Mouse (Mus musculus) G1E-ER4 (cell line): ENCODE measurements around the gene Ambra1. TPM values are rescaled to one million over a fixed set of nuclear protein-coding genes. Genes with fewer than 3 reads are reported as not detected.

ENCODE experiments used
- GATA1 ChIP-seq: IDR thresholded peaks from one replicate; pipeline ENCODE4 v1.8.0; 2012; ENCODE audit warnings: low read length, inconsistent platforms
- polyA plus RNA-seq: library from polyadenylated mRNA; stranded (reverse); fragments of >175 nt; gene quantifications from 2 replicates; pipeline ENCODE4 v1.2.3, GENCODE M21; 2012

Gene Ambra1
- polyA plus RNA-seq, 1 experiment, result 25.9 TPM

DNA sequence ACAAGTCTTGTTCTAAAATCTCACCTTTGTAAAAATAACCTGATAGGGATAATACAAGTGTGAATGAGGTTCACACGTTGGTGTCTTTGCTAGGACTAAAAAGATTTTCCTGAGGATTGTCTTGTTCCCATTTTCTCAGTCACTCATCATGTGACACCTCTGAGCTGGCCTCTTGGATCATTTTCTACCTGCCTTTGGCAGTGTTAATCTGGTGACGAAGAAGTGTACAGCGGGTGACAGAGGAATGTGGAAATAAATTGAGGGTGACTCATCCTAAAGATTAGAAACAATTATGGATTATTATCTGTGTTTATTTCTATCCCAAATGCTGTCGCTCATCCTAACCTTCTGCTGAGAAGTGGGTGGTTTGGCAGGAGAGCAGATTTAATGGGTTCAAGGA is 6.6 kb upstream of the Ambra1 start:
- TF ChIP-seq GATA1, result no peak

DNA sequence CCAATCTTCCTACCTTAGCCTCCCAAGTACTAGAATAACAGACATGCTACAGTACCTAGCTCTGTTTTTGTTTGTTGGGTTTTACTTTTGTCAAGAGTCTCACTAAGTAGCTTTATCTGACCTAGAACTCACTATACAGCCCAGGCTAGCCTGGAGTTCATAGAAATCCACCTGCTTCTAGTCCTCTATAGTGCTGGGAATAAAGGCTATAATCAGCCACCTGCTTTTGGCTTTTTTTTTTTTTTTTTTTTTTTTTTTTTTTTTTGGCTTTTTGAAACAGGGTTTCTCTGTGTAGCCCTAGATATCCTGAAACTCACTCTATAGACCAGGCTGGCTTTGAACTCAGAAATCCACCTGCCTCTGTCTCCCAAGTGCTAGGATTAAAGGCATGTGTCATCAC is 6.0 kb upstream of the Ambra1 start:
- no peak for TF ChIP-seq GATA1

DNA sequence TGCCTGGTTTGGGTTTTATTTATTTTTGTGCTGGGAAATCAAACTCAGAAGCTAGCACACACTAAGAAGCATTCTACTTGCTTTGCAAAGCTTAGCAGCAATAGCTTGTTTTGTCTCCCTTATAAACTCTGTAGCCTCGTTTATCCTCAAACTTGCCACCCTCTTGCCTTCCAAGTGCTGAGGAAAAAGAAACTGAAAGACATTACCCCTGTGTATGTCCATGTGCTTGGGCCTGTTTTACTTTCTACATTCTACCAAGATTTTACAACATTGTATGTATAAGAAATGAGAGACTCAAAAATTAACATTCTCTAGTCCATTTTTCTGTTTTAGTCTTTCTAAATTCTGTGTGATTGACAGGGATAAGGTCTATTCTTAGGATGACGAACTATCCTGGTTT is 5.2 kb upstream of the Ambra1 start:
- no peak for TF ChIP-seq GATA1

DNA sequence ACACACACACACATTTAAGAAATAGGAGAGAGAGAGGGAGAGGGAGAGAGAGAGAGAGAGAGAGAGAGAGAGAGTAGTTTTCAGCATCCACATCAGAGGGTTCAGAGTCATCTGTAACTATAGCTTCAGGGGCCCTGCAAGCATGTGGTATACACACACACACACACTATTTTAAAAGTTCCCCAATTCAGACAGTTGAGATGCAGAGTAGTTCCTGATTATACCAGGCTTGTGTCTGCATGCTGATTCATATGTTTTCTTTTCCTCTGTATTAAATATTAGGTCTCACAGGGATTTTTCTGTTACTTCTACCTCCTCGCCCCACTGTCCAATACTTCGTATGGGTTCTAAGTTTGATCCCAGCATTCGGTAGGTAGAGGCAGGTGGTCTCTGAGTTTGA is 2.9 kb upstream of the Ambra1 start:
- TF ChIP-seq GATA1, result no peak

DNA sequence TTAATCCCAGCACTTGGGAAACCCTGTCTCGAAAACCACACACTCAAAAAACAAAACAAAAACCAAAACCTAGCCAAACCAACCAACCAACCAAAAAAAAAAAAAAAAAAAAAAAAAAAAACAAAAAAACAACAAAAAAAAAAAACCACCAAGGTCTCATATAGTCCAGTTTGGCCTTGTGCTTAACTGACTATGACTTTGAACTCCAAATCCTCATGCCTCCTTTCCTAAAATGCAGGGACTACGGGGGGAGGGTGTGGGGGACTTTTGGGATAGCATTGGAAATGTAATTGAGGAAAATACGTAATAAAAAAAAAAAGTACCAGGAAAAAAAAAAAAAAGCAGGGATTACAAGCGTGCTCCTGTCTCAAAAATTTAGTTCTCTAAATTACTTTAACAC is 363 bp upstream of the Ambra1 start:
- no peak for TF ChIP-seq GATA1

DNA sequence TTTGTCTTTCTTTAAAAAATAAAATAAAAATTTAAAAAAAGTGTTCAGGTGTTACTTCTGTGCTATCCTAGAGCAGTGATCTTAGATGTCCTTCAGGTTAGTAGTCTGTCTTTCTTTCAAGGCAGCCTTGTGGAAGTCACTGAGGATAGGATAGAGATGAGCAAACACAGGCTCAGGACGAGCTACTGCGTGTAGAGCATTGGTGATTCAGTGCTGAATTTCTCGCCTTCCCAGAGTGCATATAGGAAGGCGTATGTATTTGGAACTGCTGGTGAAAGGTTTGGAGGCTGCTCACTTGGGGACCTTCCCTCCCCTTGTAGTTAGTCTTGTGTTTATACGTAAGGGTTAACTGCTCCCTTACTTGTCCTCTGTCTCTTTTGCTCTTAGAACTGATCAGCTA is 5.3 kb downstream of the Ambra1 start:
- no peak for TF ChIP-seq GATA1

DNA sequence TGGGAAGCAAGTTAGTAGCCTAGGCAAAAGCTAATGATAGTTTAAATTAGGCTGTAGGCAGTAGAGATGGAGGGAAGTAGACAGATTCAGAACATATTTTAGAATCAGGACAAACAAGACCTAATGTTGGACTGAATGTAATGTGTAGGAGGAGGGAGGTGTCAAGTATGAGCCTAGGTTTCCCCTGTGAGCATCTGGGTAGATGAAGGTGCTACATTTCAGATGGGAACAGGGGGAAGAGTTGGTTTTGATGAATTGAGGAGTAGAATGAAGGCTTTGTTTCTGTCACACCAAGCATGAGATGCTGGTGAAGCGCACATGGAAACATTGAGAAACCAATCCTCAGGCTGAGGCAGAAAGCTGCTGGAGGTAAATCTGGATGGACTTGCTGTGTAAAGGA is 9.7 kb downstream of the Ambra1 start:
- TF ChIP-seq GATA1, result no peak

DNA sequence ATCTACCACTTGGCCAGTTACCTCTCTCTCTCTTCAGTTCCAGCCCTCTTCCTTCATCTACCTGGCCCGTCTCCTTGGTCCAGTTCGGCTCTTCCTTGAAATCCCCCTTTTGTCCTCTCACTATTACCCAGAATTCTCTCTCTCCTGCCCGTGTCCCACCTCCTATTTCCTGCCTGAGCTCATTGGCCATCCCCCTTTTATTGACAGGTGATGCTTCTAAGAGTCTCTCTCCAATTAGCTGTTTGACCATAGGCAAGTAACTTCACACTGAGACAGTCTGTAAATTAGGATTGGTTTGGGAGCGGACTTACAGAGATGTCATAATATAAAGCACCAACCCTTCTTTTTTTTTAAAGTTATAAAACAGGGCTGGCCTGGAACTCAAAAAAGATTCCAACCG is 14.8 kb downstream of the Ambra1 start:
- TF ChIP-seq GATA1, result no peak

DNA sequence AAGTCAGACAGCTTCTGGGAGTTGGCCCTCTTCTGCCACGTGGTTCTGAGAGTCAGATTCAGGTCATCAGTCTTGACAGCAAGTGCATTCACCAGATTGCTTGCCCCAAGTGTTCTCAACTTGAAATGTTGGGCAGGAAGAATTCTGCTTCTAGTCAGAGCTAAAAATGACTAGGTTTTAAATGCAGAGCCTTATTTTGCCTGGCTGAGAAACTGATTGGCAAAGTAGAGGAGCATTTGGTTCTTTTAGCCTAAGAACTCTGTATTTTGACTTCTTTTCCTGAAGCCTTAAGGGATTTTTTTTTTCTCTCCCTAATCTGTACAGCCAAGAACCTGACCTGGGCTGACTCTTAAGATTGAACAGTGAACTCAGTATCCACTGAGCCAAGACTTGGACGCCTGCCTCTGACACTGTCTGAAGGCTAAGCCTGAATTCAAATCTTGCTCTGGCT is 19.9 kb downstream of the Ambra1 start:
- TF ChIP-seq GATA1, result no peak

DNA sequence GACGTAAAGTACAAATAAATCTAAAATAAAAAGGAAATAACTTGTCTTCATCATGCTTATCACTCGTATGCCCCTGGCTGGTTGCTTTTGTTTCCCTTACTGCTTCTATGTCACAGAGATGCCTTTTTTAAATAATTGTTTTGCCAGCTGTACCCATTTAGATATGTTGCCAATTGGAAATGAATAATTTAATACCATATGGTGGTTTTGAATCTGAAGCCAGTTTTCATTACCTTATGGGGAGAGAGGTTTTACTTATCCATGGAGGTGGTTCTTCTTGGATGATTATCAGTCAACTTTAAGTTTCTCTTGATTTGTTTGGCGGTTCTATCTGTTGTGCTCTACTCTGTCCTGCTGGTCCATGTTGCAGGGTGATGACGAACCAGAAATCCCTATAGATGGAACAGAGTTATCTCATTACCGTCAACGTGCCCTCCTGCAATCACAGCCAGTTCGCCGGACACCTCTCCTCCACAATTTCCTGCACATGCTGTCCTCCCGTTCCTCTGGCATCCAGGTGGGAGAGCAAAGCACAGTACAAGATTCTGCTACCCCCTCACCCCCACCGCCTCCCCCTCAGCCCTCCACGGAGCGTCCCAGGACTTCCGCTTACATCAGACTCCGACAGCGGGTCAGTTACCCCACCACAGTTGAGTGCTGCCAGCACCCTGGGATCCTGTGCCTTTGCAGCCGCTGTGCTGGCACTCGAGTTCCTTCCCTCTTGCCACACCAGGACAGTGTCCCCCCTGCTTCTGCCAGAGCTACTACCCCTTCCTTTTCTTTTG is 42.2 kb downstream of the Ambra1 start:
- TF ChIP-seq GATA1, result no peak

DNA sequence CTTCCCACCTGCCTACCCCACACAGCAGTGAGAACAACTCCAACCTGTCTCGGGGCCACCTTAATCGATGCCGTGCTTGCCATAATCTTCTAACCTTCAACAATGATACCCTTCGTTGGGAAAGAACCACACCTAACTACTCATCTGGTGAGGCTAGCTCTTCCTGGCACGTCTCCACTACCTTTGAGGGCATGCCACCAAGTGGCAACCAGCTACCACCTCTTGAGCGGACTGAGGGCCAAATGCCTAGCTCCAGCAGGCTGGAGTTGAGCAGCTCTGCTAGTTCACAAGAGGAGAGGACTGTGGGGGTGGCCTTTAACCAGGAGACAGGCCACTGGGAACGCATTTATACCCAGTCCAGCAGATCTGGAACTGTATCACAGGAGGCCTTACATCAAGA is 43.4 kb downstream of the Ambra1 start:
- no peak for TF ChIP-seq GATA1

DNA sequence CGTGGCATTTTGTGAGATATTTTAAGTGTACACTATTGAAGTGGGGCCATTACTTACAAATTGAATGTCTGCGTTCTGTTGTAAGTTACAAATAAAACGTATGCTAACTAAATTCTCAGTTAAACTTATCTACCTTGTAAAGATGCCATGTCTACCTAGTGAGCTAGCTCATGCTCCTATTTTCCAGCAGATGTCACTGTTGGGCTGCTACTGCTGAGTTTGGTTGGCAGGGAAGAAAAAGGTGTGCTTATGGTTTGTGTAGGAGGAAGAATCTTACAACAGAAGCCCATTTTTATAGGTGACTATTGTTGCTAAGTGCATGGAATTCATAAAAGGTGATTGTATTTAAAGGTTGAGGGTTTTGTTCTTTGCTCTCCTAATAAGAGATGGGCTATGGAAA is 49.2 kb downstream of the Ambra1 start:
- no peak for TF ChIP-seq GATA1

DNA sequence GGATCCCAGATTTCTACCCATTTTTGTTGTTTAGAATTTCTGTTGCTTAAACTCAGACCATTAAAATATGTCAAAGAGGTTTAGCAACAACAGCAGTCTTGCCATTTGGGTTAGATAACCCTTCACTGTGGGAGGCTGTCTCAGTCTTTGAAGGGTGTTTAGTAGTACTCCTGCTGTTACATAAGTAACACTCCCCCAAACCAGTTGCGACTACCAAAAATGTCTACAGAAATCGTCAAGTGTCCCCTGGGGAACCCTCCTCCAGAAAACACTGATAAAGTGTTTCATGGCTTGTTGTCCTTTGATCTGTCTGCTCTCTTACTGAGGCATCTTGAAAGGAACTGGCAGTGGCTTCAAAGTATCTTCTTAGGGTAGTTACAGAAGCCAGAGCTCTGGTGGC is 61.7 kb downstream of the Ambra1 start:
- no peak for TF ChIP-seq GATA1

DNA sequence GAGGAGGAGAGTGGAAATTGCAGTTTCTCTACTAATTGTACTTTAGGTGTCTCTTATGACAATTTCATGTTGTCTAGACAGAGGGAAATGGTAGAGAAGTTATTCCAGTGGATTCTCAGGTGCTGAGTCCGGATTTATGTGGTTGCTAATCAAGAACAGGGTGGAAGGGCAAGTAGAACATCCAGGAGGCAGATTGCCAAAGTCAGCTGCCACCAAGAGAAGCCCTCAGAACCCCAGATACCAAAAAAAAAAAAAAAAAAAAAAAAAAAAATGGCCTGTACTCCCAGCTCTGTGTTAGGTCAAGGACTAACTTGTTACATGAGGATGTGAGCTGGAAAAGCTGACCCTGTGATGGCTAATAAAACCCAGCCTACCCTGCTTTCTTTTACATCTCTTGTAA is 62.4 kb downstream of the Ambra1 start:
- no peak for TF ChIP-seq GATA1

DNA sequence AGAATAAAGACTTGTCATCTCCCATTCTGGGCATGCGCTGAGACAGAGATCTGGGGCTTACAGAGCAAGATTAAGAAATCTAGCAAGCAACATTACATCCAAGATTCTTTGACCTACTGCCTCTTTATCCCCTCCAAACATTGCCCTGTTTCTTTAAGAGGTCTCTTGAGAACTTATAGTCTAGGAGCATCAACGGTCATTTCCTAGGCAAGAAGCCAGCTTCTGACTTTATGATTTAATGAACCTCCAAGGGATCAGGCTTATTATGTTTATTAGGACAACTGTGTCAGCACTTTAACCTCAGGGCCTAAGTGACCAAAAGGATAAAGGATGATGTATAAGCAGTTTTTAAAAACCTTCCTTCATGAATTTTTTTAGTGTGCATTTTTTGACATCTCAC is 64.5 kb downstream of the Ambra1 start:
- TF ChIP-seq GATA1, result no peak

DNA sequence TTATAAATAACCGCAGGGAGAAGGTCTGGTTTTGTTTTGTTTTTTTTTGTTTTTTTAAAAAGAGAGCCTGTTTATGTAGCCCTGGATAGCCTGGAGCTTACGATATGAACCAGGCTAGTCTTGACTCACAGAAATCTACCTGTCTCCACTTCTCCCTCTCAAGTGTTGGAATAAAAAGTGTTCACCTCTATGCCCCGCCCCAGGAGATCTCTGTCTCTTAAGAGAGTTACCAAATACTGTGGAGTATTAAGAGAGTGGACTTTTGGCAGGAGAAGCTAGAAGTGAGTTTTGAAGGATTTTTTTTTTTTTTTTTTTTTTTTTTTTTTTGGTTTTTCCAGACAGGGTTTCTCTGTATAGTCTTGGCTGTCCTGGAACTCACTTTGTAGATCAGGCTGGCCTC is 65.2 kb downstream of the Ambra1 start:
- no peak for TF ChIP-seq GATA1

DNA sequence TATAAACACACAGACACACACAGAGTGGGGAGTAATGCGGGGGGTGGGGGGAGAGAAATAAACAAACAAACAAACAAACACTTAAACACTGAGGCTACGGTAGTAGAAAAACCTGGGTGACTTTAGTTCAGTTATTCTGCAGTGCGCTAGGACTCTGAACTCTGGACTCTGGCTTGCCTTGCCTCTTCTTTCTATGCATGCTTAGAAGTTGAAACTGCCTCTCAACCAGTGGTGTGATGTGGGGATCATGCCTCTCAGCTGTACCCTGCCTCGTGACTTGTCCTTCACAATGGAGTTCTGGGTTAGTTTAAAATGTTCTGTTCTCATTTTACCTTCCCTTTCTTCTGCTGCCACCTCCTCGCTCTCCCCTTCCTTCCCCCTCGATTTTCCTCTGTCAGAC is 81.5 kb downstream of the Ambra1 start:
- no peak for TF ChIP-seq GATA1

DNA sequence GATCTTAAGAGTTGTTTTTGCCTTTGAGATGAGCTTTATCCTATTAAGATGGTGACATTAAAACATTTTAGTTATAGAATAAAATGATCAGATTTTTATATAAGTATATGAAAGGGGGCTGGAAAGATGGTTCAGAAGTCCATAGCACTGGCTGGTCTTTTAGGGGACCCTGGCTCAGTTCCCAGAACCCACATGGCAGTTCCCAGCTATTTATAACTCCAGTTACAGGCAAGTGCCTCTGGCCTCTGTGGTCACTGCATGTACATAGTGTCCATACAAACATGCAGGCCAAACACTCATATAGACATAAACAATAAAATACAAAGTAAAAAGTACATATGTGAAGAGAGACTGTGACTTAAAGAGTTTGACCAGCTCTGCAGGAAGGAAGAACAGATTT is 86.8 kb downstream of the Ambra1 start:
- no peak for TF ChIP-seq GATA1
